Mouse (Mus musculus) CD4-positive helper T cell, adult 2 months (primary cell): ENCODE measurements around the gene Fastkd3.
"Not testable (repeated sequence)": the region's sequence is repeated elsewhere in the genome, so short reads cannot be mapped to it uniquely, and the experiment has no call there.

Experiments used
- DNase-seq: peaks from one replicate; pipeline ENCODE4 v3.0.0-alpha.2; 2012; ENCODE audit warnings: low read depth, missing footprints, low spot score

Gene Fastkd3

DNA sequence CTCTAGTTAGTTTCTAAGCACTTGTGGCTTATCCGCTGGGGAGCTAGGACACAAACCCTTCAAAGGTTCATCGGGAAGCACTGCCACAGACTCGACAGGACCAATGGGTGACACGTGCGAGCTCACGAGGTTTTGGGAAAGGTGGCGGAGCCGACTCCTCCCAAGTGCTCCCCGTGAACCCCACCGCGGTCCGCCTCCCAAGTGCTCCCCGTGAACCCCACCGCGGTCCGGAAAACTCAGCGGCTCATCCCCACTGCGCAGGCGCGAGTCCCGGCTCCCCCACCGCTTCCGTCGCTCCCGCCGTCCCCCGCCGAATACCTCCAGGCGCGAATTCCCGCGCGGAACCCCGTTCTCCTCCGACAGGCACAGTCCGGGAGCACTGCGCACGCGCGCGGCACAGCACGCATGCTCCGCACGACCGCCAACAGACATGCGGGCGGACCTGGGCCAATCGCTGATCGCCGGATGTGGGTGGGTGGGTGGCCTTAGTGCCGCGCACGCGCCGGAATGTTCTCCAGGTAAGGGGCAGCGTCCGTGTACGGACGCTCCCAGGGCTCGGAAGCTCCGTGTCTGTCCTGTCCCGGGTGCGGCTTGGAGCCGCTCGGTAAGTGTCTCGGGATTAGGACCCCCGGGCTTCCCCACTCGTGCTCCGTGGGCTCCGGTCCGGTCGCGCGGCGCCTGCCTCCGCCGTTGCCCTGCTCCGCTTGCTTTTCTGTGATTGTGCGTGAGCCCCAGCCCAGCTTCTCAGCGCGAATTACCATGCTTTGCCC, at the start of gene Fastkd3, which contains the start of gene Mtrr:
Gene Fastkd3, plus strand, starts transcription at position 488 of the 770 bp plus-strand sequence.
Gene Mtrr, minus strand, starts transcription at position 403 of the 770 bp plus-strand sequence.
- DNase-seq = peak; percentile 96

DNA sequence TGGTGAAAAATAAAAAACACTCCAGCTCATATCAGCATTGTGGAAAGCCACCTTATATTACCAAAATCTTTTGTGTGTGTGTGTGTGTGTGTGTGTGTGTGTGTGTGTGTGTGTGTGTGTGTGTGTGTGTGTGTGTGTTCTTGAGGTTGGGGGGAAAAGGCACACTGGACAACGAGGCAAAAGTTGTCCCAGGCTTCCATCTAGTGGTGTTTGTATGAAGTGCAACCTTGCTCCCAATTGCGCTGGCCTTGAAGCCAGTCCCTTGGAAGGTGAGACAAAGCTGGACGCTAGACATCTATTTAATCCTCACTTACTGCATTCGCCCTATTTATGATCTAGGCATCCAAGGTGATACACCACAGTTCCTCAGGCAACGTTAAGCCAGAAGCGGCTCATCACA, 28.6 kb upstream of the Fastkd3 start:
- DNase-seq = not testable (repeated sequence)

DNA sequence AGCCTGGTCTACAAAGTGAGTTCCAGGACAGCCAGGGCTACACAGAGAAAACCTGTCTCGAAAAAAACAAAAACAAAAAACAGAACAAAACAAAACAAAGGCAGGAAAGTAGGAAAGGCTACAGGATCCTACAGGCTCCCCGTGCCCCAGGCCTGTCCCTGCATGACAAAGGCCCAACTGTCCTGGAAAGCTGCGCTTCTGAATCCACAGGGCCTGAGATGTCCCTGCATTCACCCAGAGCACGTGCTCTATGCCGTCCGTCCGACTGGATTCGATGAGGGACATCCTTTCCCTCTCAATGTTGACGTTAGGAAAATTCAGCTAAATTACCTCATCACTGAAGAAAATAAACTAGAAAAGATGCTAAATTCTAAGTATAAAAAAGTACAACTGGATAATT, 13.9 kb upstream of the Fastkd3 start:
- DNase-seq = no peak

DNA sequence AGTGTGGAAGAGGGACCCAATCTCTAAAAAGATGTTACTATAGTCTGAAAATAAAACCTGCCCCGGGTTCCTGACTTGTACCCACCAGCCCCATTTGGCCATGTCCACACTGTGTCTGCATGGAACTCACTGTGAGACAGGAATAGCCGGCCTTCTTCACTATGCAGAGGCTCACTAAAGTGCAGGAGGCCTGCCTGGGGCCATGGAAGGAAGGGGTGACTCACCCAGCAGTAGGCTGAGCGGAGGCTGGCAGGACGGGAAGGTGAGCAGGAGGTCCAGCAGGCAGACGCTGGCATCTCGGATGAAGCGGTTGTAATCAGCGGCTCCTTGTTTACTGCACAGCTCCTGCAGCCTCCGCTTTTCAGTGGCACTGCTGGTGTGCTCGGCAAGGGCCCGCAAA, 13.5 kb upstream of the Fastkd3 start:
- no peak for DNase-seq

DNA sequence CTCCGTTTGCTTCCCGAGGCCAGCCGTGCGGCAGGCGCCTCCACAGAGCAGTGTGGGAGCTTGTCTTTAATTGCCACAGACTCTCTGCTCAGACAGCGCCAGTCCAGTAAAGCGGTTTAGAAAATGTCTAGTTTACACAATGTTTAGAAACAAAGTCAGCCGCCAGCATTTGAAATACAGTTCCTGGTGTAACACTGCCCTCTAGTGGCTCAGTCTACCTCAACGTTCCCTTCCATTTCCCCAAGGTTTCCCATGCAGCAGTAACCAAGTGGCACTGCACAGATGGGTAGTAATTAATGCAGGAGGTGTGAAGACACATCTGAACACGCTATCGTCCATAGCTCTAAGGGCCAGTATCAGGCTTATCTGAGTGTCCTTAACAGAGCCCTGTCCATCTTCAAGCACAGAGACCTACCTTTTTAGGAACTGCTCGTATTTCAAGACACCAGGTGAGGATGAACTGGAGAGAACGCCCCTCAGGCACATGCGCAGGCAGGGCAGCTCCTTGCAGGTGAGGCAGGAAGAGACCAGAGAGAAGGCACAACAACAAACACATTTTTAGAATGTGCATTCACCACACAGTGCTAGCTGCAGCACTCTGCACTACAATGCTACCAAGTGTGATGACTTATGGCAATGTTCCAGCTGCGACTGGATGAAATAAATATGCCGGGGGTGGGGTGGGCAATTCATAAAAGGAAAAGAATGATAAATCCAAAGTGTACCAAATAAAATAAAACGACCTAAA, 12.3 kb upstream of the Fastkd3 start:
- DNase-seq = peak; percentile 42

DNA sequence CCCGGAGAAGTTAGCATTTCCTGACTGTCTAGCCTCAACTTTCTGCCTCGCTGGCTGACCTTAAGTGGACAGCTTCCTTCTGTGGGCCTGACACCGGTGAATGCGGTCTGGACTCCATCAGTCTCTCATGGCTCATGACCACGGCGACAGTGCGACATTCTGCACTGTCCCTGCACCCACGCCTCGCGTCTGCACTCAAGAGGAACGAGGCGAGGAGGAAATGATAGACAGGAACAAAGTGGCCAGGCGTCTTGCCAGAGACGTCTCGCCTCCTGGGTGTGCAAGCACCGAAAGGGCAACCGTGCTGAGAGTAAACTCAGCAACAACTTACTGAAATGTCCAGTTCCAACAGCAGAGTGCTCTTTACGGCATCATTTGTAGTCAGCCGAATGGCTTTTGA, 9.8 kb upstream of the Fastkd3 start:
- no peak for DNase-seq

DNA sequence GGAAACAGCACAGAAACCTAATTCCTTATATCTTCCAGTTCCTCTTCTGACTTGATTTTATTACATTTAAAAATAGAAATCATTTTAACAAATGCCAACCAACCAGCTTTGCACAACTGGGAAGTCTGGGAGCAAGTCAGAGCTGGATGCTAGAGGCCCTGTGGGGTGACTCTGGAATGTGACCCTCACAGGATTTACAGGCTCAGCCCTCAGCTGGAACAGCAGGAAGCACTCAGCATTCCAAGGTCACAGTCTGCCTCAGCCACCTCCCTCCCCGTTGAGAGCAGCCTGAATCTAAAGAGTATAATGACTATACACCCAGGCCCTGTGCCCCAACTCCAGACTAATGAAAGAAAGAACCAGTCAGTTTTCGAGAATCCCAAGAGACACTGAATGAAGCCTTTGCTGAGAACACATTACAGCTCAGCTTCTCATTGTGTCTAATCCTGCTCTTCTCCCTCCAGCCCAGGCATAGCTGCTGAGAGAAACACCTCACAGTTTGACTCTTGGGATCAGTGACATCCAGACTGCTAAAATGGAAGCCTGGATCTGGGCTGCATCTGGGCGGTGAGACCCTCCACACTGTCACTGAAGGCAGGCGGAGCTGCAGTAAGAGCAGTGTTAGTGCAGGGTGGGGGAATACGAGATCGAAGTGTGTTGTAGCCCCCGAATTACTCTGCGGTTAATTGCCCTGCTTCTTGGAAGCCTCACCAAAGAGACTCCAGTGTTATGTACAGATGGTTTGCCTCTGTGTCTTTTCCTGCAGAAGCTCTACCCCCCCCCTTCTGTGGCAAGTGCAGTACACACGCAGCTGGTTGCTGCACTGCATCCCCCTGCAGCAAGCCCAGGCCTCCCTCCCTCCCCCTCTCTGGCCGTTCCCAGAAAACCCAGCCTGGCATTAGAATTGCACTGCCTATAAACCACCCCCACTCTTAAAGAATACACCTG, 8.8 kb upstream of the Fastkd3 start:
- no peak for DNase-seq

DNA sequence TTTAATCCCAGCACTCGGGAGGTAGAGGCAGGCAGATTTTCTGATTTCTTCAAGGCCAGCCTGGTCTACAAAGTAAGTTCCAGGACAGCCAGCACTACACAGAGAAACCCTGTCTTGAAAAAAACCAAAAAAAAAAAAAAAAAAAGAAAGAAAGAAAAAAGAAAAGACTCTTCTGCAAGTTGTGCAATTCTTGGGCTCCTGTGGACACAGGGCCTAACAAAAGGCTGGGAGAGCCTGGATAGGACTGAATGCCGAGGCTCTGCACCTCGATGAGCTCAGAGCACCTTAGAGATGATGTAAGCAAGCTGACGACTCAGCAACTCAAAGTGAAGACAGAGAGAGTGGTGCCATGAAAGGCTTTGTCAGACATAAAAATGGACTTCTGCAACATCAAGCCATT, 7.6 kb upstream of the Fastkd3 start:
- no peak for DNase-seq

DNA sequence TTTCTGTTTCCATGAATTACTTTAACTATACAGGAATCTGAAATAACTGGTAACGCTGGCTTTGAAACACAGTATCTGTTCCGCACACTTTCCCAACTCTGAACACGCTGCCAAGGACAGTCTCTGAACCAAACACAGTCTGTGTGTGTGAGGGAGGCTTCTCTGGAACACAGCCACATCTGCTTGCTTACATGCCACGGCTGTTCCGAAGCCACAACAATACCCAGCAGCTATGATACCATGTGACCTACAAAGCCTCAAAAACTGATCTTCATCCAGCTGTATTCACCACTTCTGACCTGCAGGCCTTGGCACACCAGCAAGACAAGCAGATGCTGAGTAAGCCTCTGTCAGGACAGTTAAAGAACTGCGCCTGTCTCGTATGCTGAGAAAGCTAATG, 4.1 kb upstream of the Fastkd3 start:
- DNase-seq = no peak

DNA sequence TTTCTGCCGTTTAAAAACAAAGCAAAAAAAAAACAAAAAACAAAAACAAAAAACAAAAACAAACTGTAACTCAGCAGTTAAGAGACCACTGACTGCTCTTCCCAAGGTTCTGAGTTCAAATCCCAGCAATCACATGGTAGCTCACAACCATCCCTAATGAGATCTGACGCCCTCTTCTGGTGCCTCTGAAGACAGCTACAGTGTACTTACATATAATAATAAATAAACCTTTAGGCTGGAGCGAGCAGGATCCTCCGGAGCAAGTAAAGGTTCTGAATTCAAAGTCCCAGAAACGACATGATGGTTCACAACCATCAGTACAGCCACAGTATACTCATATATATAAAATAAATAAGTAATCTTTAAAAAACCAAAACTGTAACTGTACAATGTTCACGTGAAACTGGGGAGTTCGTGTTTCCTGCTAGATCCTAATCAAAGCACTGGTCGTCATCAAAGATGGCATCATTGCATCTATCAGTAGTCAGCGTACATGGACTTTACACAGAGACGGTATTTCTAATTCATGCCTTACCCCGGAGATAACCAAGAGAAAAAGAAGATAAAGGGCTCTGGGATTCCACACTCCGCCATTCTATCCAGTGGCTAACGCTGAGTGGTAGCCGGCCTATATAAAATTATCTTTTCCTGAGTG, 821 bp upstream of the Fastkd3 start:
- peak; percentile 57 for DNase-seq

DNA sequence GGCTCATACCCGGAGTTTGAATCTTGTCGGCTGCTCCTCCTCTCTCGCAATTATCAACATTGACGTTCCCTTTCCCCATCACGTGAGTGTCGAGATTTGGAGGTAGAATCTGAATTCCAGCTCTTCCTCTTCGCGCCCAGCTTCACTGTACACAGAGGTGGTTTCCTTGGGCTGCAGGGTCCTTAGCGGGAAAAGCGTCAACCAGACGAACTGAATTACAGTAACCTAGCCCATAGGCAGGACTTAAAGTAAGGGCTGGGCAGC, 415 bp downstream of the Fastkd3 start:
- no peak for DNase-seq

DNA sequence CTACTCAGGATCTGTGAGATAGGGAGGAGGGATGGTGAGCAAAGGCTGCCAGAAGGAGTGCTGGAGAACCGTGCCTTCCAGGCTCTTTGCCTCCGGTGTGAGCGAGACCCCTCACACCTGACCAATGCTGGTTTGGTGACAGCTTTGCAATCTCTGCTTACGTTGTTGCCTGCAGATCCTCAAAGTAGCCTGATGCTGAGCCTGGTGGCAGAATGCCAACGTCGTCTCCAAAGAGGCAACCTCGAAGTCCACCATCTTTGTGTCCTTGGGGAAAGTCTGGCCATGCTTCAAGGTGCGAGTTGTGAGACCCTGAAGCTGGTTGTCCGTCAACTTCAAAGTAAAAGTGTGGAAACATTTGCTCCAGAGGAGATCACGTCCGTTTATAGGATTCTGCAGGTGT, 1.9 kb downstream of the Fastkd3 start:
- DNase-seq = no peak

DNA sequence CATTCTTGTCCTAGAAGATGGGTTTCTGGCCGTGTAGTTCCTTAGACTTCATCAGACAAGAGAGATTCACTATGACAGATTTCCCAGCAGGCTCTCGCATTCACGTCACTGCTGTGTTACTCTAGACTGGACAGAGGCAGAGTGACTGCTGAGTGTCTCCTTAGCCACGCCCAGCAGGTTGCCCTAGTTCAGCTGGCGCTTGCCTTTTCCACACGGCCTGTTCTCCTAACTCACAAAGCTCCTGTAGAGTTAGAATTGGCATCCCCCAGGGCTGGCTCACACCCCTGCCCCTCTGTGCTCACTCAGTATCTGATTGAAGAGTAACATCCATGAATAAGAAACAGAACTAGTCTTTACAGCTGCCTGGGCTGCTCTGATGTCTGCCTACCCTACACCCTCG, 3.4 kb downstream of the Fastkd3 start:
- no peak for DNase-seq

DNA sequence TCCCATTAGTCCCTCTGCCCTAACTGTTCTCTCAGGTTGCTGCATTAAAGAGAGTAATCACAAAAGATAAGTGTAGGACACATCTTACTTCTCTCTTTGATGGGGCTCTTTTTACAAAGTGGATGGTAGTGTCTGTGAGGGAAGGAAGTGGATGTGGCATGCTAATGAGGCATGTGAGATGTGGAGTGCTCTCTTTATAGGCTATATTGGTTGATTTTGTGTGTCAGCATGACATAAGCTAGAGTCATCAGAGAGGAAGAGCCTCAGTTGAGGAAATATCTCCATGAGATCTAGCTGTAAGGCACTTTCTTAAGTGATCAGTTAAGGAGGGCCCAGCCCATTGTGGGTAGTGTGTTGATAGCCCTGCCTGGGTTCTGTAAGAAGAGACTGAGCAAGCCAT, 6.3 kb downstream of the Fastkd3 start:
- DNase-seq = peak; percentile 24

DNA sequence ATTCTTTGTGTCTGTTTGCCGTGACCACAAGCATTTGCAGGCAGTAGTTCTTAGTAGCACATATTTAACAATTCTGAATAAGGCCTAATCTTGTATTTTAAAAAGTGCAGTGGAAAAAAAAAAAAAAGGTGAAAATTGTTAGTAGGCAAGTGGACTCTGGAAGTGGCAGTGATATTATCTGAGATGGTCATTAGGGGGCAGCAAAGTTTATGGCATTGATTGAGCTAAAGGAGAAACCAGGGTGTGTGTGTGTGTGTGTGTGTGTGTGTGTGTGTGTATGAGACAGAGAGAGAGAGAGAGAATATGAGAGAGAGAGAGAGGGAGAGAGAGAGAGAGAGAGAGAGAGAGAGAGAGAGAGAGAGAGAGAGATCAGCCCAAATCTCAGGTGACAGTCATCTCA, 11.8 kb downstream of the Fastkd3 start:
- DNase-seq = no peak

DNA sequence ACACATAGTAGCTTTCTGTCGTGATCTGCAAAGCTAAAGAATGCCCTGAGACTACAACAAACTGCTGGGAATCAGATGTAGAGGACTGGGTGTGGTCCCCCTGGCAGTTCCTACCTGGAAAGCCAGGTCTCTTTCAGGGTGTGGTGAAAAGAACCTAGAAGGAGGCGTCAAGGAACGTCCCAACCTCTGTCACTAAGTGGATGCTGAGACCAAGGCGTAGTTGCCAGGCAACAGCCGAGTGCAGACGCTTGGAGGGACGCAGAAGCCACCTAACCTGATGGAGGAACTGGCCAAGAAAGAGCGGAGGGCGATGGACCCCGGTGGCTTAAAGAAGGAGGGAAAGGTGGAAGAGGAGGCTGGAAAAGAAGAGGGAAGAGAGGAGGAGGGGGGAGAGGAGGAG, 15.2 kb downstream of the Fastkd3 start, which contains the start of gene 1700001L19Rik:
Gene 1700001L19Rik, plus strand, starts transcription at position 223 of the 400 bp plus-strand sequence.
- no peak for DNase-seq

DNA sequence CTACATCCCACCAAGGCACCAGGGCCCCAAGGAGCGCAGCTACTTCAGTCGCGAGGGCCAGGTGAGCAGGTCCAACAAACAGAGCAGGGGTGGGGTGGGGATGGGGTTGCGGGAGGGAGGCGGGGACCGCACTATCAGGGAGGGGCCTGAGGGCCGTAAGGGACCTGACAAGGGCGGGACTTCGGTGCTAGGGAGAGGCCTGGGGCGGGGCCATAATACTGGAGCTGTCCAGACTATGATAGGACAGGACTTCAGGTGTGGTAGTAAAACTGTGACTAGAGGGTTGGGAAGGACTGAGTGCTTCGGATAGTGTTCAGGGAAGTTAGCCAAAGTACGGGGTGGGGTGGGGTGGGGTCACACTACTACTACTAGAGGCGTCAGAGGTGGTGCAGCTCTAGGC, 15.6 kb downstream of the Fastkd3 start:
- no peak for DNase-seq

DNA sequence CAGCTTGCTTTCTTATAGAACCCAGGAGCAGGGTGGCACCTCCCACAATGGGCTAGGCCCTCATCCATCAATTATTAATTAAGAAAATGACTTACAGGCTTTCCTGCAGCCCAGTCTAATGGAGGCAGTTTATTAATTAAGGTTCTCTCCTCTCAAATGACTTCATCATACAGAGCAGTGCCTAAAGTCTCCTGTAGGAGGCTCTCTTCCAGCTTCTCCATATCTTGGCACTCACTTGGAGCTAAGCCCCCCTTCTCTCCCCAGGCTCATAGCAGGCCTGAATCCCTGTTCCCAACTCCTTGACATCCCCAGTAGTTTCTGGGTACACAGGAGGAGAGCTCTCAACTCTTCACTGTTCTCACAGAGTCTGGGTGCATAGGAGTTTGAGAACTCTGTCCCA, 16.9 kb downstream of the Fastkd3 start:
- DNase-seq = no peak

DNA sequence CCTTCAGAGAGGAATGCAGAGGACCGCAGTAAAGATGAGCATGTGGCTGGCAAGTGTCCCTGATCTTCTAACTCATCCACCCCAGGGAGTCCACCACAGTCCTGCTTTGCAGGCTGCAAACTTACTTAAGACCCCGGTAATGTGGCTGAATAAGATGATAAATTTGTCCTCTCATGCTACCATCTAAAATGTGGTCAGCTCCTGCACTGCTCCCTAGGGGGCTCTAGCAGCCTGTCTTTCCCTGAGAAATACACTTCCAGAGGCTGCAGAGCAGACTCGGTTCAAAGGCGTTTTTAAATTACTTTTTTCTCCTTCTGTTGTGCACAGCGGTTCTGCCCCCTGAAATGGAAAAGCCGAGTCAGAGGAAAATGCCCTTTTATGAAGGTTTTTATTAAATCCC, 19.1 kb downstream of the Fastkd3 start:
- DNase-seq = no peak

DNA sequence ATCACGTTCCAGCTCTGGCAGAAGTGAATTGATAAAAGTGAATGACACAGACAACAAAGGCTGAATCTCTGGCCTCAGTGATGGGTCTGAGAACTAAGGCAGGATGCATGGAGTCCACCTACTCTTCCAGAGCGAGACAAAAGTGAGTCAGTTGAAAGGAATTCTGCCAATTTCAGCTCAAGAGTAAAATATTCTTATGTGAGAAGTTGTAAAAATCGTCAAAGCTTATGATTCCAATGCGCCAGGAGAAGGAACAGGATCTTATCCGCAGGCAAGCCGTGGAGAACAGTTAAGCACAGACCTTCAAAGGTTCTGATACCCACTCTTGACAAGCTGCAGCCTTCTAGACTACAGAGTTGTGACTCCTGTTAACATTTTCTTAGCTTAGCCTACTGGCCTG, 21.1 kb downstream of the Fastkd3 start:
- DNase-seq = no peak

DNA sequence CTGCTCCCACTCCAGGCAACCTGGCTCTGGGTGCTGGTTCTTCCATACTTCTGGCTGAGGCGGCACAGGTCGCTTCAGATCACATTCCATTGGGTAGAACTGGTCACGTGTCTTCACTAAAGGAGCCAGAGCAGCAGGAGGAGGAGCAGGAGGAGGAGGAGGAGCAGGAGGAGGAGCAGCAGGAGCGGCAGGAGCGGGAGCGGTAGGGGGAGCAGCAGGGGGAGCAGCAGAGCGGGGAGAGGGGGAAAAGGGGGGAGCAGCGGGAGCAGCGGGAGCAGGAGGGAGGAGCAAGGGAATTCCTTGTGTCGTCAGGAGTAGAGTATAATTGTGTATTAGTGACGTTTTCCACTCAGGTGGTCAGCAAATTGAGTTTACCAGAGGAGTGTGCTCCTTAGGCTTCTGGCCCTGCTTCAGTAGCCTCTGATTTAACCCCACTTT, 23.7 kb downstream of the Fastkd3 start:
- no peak for DNase-seq
